Mouse (Mus musculus) kidney, adult 2 months (tissue): ENCODE results near the gene Mdga1.

ENCODE experiments used
- CTCF ChIP-seq: fragments of 200-500 bp; conservative IDR thresholded peaks from 2 replicates; pipeline ENCODE4 v1.5.1; 2011; ENCODE audit warnings: low read depth, mild to moderate bottlenecking, control low read depth, low read length, moderate library complexity, mixed read lengths; ENCODE audit not compliant: insufficient read depth, insufficient read length
- POLR2A ChIP-seq: fragments of 200-500 bp; IDR thresholded peaks from one replicate; pipeline ENCODE4 v1.6.1; 2011; ENCODE audit warnings: low read depth, low read length, control low read depth

GRCm38 (mm10) chr17:29818989-29819388 lies 150.9 kb downstream of the Mdga1 start:
- TF ChIP-seq CTCF (no peak), POLR2A (no peak)
